Comparison of ENCODE assay signal across 28 mouse cellular contexts in the genomic region with DNA sequence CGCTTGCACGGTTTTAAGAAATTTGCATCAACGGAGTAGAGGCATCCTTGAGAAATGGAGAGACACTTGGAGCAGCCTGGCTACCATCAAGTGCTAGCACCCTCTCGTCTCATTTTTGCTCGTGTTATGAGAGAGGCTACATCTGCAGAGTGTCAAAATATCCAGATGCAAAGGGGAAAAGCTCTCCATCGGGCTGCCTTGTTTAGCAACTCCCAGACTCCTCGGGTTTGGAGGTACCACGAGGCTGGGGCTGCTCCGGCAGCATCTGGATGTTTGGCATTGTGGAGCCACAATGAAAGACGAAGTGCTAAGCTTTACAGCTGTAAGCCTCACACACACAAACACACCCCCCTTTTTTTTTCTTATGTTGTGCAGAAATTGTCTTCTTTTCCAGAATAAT.
"Had no signal": no experiment of that assay in that cellular context is flagged by ENCODE, and none has a peak within 500 bp of the region (broad histone marks: within the 10 kb centered on the region; RNA-seq: fewer than 3 reads in every experiment).

No protein-coding gene starts in this region.

- H3K36me3 ChIP-seq: embryonic facial prominence, embryonic 10.5 days; embryonic facial prominence, embryonic 12.5 days; embryonic facial prominence, embryonic 13.5 days; embryonic facial prominence, embryonic 15.5 days; forebrain, embryonic 10.5 days; forebrain, embryonic 12.5 days; forebrain, embryonic 15.5 days had no signal

- H3K4me3 ChIP-seq: embryonic facial prominence, embryonic 10.5 days; embryonic facial prominence, embryonic 12.5 days; embryonic facial prominence, embryonic 13.5 days; embryonic facial prominence, embryonic 15.5 days; erythroblast, embryonic 14.5 days; forebrain, embryonic 10.5 days; forebrain, embryonic 12.5 days; forebrain, embryonic 13.5 days; forebrain, embryonic 15.5 days; gastrocnemius, adult 2 months had no signal

- H3K4me1 ChIP-seq: embryonic facial prominence, embryonic 12.5 days; embryonic facial prominence, embryonic 13.5 days; embryonic facial prominence, embryonic 15.5 days; forebrain, embryonic 12.5 days; forebrain, embryonic 13.5 days; forebrain, embryonic 15.5 days had no signal

- ATAC-seq: forebrain, embryonic 13.5 days; forebrain, embryonic 14.5 days; forebrain, embryonic 15.5 days; forebrain, embryonic 16.5 days; forebrain, postnatal 0 days had no signal

- H3K9me3 ChIP-seq: embryonic facial prominence, embryonic 10.5 days; embryonic facial prominence, embryonic 12.5 days; embryonic facial prominence, embryonic 13.5 days; embryonic facial prominence, embryonic 15.5 days; forebrain, embryonic 10.5 days; forebrain, embryonic 12.5 days; forebrain, embryonic 13.5 days; forebrain, embryonic 15.5 days had no signal

- H3K27me3 ChIP-seq: embryonic facial prominence, embryonic 12.5 days; embryonic facial prominence, embryonic 13.5 days; embryonic facial prominence, embryonic 15.5 days; forebrain, embryonic 12.5 days; forebrain, embryonic 13.5 days; forebrain, embryonic 15.5 days had no signal

- H3K27ac ChIP-seq: embryonic facial prominence, embryonic 10.5 days; embryonic facial prominence, embryonic 12.5 days; embryonic facial prominence, embryonic 13.5 days; embryonic facial prominence, embryonic 15.5 days; forebrain, embryonic 10.5 days; forebrain, embryonic 12.5 days; forebrain, embryonic 13.5 days; forebrain, embryonic 15.5 days; gastrocnemius, adult 2 months had no signal

- DNase-seq: cerebellum, adult 18-20 months; cerebellum, adult 2 months; cerebellum, adult 8-10 months; cerebellum, adult 9-10 months; cerebellum, adult 9-11 months; cerebellum, postnatal 10 days; cerebellum, postnatal 14 days; cerebellum, postnatal 25 days; cerebellum, postnatal 36 days; embryo, embryonic 11 days; forebrain, postnatal 0 days; gastrocnemius, adult 2 months; gastrocnemius, postnatal 10 days; gastrocnemius, postnatal 14 days; gastrocnemius, postnatal 25 days; gastrocnemius, postnatal 36 days; heart, adult 11 months had no signal

- H3K4me2 ChIP-seq: embryonic facial prominence, embryonic 12.5 days; embryonic facial prominence, embryonic 13.5 days; embryonic facial prominence, embryonic 15.5 days; forebrain, embryonic 12.5 days; forebrain, embryonic 13.5 days; forebrain, embryonic 15.5 days had no signal

- H3K9ac ChIP-seq: embryonic facial prominence, embryonic 12.5 days; embryonic facial prominence, embryonic 13.5 days; embryonic facial prominence, embryonic 15.5 days; forebrain, embryonic 12.5 days; forebrain, embryonic 13.5 days; forebrain, embryonic 15.5 days; forebrain, postnatal 0 days had no signal
